Mouse (Mus musculus): ENCODE data around the gene Prn. TPM values are rescaled to one million over a fixed set of nuclear protein-coding genes. Genes with fewer than 3 reads are reported as not detected.

Prn gene
- total RNA-seq, 1 experiment from 2014 or later, result not detected

DNA sequence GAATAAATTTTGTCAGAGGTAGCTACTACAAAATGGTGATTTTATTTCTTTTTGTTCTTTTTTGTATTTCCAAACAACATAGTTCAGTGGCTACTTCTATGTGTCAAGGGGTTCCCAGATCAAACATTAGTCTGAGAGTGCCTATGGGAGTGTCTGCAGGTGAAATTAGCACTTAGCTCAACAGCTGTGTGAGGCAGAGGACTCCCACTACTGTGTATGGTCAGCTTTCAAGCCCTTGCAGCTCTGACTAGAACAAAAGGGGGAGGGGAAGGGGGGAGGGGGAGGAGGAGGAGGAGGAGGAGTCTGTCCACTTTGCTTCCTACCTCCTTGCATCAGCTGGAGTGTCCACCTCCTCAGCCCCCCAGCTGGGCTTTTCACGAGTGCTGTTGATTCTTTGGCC, 34.6 kb downstream of the Prn start:
- ATAC-seq (ENCODE audit: extremely low read depth, insufficient number of reproducible peaks, low FRiP score, poor library complexity, severe bottlenecking), result no peak

DNA sequence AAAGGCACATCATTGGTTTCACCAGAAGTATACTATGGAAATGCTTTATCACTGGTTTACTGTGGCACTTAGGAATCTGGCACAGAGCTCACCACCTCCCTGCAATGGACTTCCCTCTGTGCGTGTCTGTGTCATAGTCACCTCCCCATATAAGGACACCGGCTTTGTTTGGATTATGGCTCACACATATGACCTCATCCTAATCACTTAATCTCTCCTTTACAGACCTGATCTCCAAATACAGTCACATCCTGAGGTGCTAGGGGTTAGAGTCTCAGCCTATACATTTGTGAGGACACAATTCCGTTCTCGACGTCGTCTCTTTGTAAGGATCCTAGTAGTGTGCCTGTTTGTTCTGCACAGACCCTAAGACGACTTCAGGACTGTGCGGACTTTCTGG, 35.5 kb downstream of the Prn start:
- ATAC-seq (ENCODE audit: extremely low read depth, insufficient number of reproducible peaks, low FRiP score, poor library complexity, severe bottlenecking), result no peak

DNA sequence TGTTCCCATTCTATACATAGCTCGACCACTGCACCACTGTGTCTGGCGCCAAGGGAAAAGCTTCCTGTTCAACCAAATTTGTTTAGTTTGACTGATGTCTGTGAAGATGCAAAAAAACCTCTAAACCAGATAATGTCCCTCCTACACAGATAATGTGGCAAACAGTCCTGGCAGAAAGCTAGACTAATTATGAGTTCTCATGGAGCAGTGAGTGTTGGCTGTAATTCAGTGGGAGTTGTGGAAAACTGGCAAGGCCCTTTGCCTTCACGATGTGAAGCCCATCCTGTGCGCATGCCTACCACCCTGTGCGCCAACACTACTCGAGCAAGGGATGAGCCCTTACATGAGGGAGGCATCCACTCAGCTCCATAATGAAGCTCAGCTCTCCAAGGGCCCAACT, 36.0 kb downstream of the Prn start:
- no peak for ATAC-seq (ENCODE audit: extremely low read depth, insufficient number of reproducible peaks, low FRiP score, poor library complexity, severe bottlenecking)

DNA sequence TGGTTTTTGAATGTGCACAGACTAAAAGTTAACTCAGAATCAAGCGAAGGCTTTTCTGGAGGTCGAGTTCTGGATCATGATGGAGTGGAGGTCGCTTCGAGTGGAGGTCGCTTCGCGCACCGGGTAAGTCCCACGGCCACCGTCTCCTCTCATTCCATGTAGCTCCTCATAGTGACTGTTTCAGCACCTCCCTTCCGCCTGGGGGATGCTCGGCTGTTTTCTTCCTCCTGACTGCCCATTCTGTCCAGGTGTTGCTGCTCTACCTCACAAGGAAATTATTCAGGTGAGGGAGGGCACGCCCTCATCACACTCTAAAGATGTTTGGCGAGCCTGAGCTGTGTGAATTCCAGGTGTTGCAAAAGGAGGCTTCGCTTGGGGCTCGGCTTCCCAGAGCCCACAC, 36.6 kb downstream of the Prn start:
- ATAC-seq (ENCODE audit: extremely low read depth, insufficient number of reproducible peaks, low FRiP score, poor library complexity, severe bottlenecking), result no peak

GRCm38 (mm10) chr2:131948156-131948555, 38.4 kb downstream of the Prn start:
- no peak for ATAC-seq (ENCODE audit: extremely low read depth, insufficient number of reproducible peaks, low FRiP score, poor library complexity, severe bottlenecking)

DNA sequence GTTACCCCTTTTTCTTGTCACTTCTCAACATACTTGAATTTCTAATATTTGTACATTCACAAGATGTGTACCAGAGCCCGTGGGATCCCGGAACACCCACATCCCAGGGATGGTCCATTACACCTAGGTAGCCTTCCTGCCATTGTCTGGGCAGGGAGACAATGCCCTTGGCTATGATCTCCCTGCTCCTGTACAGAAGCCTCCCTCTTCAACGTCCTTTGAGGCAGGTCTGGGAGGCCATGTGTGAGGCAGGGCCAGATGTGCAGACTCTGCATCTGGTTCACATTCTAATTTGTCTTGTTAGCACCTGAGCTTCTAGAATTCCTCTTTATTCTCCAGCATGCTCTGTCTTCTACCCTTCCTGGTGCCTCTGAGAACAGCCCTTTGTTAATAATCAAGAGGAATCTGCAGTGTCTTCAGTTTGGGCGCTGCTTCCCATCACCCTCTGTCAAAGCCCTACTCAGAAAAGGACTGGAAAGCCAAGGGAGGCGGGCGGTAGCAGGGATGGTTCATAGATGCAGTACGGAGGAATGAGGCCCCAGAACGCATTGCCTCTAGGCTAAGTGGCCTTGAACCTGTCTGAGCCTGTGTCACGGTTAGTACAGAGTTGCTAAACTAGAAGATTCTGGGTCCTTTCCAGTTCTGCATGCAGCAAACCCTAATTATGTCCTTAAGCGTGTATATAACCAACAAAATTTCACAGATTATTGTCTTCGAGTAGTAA, 39.3 kb downstream of the Prn start:
- ATAC-seq (ENCODE audit: extremely low read depth, insufficient number of reproducible peaks, low FRiP score, poor library complexity, severe bottlenecking), result no peak

GRCm38 (mm10) chr2:131949767-131950597, 40.2 kb downstream of the Prn start:
- ATAC-seq (ENCODE audit: extremely low read depth, insufficient number of reproducible peaks, low FRiP score, poor library complexity, severe bottlenecking), result 0 out of 2 replicates have a peak, but pooled peaks have one; percentile 31

DNA sequence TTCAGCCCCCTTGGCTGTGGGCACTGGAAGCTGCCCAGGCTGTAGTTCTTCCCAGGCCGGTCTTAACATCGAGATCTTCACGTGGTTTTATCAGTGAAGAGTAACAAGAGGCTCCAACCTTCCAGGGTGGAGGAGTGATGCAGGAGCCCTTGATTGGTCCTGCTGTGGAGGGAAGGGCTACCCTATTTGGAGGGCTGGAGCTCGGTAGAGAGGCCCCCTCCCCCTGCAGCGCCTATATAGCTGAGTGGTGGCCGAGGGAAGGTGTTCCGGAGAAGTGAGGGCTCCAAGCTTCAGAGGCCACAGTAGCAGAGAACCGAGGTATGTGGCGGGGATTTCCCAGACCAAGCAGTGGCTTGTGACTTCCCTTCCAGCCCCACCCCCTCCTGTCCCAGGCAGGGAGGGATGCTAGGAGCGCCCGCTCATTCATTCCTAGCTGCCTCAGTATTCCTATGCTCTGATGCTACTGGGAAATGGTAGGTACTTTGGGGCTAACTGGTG, 40.9 kb downstream of the Prn start, which contains the start of gene Prnd:
Prnd (plus strand) TSS at position 264 of the 498 bp plus-strand sequence.
- ATAC-seq (ENCODE audit: extremely low read depth, insufficient number of reproducible peaks, low FRiP score, poor library complexity, severe bottlenecking), result no peak

- no peak for ATAC-seq (ENCODE audit: extremely low read depth, insufficient number of reproducible peaks, low FRiP score, poor library complexity, severe bottlenecking)
These were observed 42.7 kb downstream of the Prn start for GRCm38 (mm10) chr2:131952456-131952855.

DNA sequence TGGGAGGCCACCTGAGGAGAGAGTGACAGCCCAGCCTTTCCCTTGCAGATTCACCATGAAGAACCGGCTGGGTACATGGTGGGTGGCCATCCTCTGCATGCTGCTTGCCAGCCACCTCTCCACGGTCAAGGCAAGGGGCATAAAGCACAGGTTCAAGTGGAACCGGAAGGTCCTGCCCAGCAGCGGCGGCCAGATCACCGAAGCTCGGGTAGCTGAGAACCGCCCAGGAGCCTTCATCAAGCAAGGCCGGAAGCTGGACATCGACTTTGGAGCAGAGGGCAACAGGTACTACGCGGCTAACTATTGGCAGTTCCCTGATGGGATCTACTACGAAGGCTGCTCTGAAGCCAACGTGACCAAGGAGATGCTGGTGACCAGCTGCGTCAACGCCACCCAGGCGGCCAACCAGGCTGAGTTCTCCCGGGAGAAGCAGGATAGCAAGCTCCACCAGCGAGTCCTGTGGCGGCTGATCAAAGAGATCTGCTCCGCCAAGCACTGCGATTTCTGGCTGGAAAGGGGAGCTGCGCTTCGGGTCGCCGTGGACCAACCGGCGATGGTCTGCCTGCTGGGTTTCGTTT, 43.3 kb downstream of the Prn start:
- no peak for ATAC-seq (ENCODE audit: extremely low read depth, insufficient number of reproducible peaks, low FRiP score, poor library complexity, severe bottlenecking)

DNA sequence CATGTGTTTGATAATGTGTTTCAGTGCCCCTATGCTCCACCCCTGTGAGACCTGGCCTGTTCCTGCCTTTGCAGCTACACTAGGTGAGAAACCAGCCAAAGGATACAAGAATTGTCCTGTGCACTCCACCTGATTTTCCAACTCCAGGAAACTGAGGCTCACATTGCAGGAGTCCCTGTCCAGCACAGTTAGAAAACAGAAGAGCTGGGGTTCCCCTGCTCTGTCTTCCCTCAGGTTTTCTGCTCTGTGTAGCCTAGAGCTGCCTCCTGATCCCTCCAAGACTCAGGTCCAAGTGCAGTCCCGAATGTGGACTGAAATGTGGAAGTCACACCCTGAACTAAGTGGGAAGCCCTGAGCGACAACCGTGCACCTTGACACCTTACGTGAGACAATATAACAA, 44.0 kb downstream of the Prn start:
- ATAC-seq (ENCODE audit: extremely low read depth, insufficient number of reproducible peaks, low FRiP score, poor library complexity, severe bottlenecking), result no peak

DNA sequence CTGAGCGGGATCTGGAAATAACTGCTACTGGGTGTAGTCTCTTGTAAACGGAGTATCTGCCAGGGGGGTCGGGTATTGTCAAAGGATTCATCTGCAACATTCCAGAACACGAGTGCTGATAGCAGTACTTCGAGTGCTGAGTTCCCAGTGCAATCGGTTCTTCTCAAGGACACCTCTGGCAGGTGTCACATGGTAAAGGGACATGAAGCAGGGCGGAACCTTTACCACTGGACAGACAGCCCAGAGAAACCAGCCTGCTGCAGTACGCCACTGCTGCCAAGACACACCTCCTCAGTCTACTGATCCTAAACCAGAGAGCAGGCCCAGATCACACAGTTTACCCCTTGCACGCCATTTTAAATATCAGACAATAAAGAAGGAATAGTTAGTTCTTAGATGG, 45.1 kb downstream of the Prn start:
- no peak for ATAC-seq (ENCODE audit: extremely low read depth, insufficient number of reproducible peaks, low FRiP score, poor library complexity, severe bottlenecking)

- ATAC-seq (ENCODE audit: extremely low read depth, insufficient number of reproducible peaks, low FRiP score, poor library complexity, severe bottlenecking), result no peak
These were observed 45.5 kb downstream of the Prn start for GRCm38 (mm10) chr2:131955264-131955663.

DNA sequence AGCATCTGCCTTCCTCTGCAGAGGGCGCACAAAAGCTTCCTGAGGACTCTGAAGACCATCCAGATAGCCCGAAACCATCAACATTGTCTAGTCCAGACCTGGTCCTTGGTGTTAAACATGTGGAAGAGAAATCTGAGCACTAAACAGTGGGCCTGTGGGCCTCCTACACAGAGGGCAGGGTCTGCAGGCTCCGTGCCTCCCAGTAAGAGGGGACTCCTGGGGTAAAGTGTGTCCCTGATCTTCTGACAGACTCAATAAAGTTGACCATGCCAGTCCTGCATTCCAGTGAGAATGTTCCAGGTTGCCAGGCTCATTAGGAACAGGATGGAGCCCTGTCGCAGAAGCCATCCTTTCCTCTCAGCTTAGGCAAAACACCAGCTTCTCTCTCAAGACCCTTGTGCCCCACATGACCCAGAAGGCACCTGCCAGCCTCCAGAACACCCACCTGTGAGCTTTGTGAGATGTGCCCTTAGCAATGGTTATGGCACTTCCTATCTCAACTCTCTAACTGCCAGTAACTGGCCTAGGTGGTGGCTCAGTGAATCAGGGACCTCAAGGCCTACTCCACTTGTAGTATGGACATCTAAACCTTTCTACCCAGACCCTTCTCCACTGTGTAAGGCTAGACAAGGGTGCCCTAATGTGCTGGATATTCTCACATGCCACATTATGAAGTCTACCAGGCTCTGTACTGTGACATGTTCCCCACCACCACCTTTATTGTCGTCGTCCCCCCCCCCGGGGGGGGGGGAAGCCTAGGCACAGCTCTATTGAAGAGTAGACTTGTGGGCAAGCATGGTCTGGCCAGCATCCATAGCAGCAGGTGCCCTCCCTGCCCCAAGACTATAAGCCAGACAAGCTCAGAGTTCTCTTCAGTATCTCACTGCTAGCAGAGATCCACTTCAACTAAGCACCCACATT, 46.8 kb downstream of the Prn start:
- ATAC-seq (ENCODE audit: extremely low read depth, insufficient number of reproducible peaks, low FRiP score, poor library complexity, severe bottlenecking), result no peak

GRCm38 (mm10) chr2:131957731-131958222, 48.0 kb downstream of the Prn start:
- ATAC-seq (ENCODE audit: extremely low read depth, insufficient number of reproducible peaks, low FRiP score, poor library complexity, severe bottlenecking), result no peak

- no peak for ATAC-seq (ENCODE audit: extremely low read depth, insufficient number of reproducible peaks, low FRiP score, poor library complexity, severe bottlenecking)
These were observed 51.9 kb downstream of the Prn start for GRCm38 (mm10) chr2:131961671-131962070.

DNA sequence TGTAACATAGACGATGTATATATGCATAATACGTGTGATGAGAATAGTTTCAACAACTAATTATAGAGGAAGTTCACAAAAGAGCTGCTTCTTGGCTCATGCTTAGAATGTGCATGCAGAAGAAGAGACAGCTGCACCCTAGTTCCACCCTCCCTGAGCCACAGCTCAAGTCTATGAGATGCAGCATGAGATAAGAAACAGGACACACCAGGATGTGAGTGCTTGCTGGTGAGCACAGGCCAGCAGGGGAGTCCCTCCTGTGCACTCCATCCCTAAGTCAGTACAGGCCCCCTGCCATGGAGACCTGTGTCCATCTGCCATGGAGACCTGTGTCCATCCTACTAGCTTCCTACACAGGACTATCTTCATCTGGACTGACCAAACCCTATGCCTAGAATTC, 60.8 kb downstream of the Prn start:
- ATAC-seq (ENCODE audit: extremely low read depth, insufficient number of reproducible peaks, low FRiP score, poor library complexity, severe bottlenecking), result no peak

- ATAC-seq (ENCODE audit: extremely low read depth, insufficient number of reproducible peaks, low FRiP score, poor library complexity, severe bottlenecking), result no peak
These were observed 61.3 kb downstream of the Prn start for GRCm38 (mm10) chr2:131971098-131971497.

GRCm38 (mm10) chr2:131976663-131977062, 66.9 kb downstream of the Prn start:
- ATAC-seq (ENCODE audit: extremely low read depth, insufficient number of reproducible peaks, low FRiP score, poor library complexity, severe bottlenecking), result 0 out of 2 replicates have a peak, but pooled peaks have one; percentile 39
